ENCODE assay signal across 8 mouse cellular contexts in genomic region chr10:58255954-58256353, GRCm38 (mm10). TPM values are rescaled to one million over a fixed set of nuclear protein-coding genes. Genes with fewer than 3 reads are reported as not detected.
A peak's percentile ranks its signal among the peaks of the same experiment; 100 is the strongest.
DNase-seq lines count a peak whose midpoint lies in the region; ATAC-seq and TF ChIP-seq lines count a peak whose summit lies in the region.

No protein-coding gene starts in this region.

- H3K9ac ChIP-seq in liver, adult 2 months (ENCODE audit: low read depth, low read length): peak overlapping the region; percentile 91; the same call in 1 of the 2 replicates
- peak overlapping the region; percentile 77 for H3K9ac ChIP-seq in embryonic facial prominence, embryonic 13.5 days
- H3K9ac ChIP-seq in kidney, postnatal 0 days (ENCODE audit: low read depth, low read length): peak overlapping the region; percentile 81; the same call in 1 of the 2 replicates
- peak overlapping the region; percentile 78 for H3K9ac ChIP-seq in midbrain, embryonic 14.5 days (replicated peaks; ENCODE audit: low read length)

- no peaks in the 10 kb centered on the region for H3K9me3 ChIP-seq in embryonic facial prominence, embryonic 13.5 days
- H3K9me3 ChIP-seq in kidney, postnatal 0 days (replicated peaks; ENCODE audit: low read length): no peaks in the 10 kb centered on the region
- H3K9me3 ChIP-seq in midbrain, embryonic 14.5 days (ENCODE audit: control insufficient read depth, low read length): no peaks in the 10 kb centered on the region

- peaks cover 18% of the 10 kb centered on the region for H3K36me3 ChIP-seq in liver, adult 2 months (ENCODE audit: control insufficient read depth, insufficient read depth, low read length)
- peaks cover 24% of the 10 kb centered on the region for H3K36me3 ChIP-seq in embryonic facial prominence, embryonic 13.5 days
- H3K36me3 ChIP-seq in kidney, postnatal 0 days (ENCODE audit: insufficient read depth, low read length): peaks cover 7% of the 10 kb centered on the region
- H3K36me3 ChIP-seq in midbrain, embryonic 14.5 days (ENCODE audit: control insufficient read depth, insufficient read depth, low read length): peaks cover 23% of the 10 kb centered on the region

- H3K4me3 ChIP-seq in liver, adult 2 months (ENCODE audit: insufficient read depth, low read depth, low read length): peak overlapping the region; percentile 94
- peak overlapping the region; percentile 75 for H3K4me3 ChIP-seq in embryonic facial prominence, embryonic 13.5 days
- H3K4me3 ChIP-seq in kidney, postnatal 0 days (replicated peaks; ENCODE audit: low read depth, low read length): peak overlapping the region; percentile 98
- peak overlapping the region; percentile 86 for H3K4me3 ChIP-seq in midbrain, embryonic 14.5 days (replicated peaks; ENCODE audit: low read depth, low read length)

- peak overlapping the region; percentile 63 for H3K4me2 ChIP-seq in embryonic facial prominence, embryonic 13.5 days
- peak overlapping the region; percentile 59 for H3K4me2 ChIP-seq in kidney, postnatal 0 days (ENCODE audit: low read length)
- peak overlapping the region; percentile 62 for H3K4me2 ChIP-seq in midbrain, embryonic 14.5 days (ENCODE audit: low read length)

- under 1% methylated on average over 4 of the region's 4 CpGs for WGBS in liver, adult 2 months
- WGBS in embryonic facial prominence, embryonic 13.5 days: 4% methylated on average over 4 of the region's 4 CpGs
- under 1% methylated on average over 4 of the region's 4 CpGs for WGBS in kidney, postnatal 0 days
- 14% methylated on average over 4 of the region's 4 CpGs for WGBS in midbrain, embryonic 14.5 days

- ATAC-seq in embryonic facial prominence, embryonic 13.5 days (ENCODE audit: insufficient number of reproducible peaks, insufficient read depth, low FRiP score, low TSS enrichment, low read depth): no peak
- ATAC-seq in kidney, postnatal 0 days (replicated peaks; ENCODE audit: low FRiP score, low read depth): no peak
- no peak for ATAC-seq in midbrain, embryonic 14.5 days (ENCODE audit: low FRiP score, low TSS enrichment)

- DNase-seq in liver, adult 2 months (ENCODE audit: extremely low read depth, low read depth, low spot score): peak; percentile 43
- DNase-seq in liver: no peak
- peak; percentile 50 for DNase-seq in kidney, postnatal 0 days (ENCODE audit: low spot score)
- DNase-seq in midbrain, embryonic 14.5 days: peak; percentile 19
- DNase-seq in left cerebral cortex, adult 11 months (ENCODE audit: low spot score): no peak
- DNase-seq in right cerebral cortex, postnatal 10 days (ENCODE audit: low spot score in 2 of 2): no peak
- DNase-seq in cerebellum, adult 18-20 months: no peak

- TF ChIP-seq CTCF in liver, adult 2 months (IDR thresholded peaks at IDR 0.05; ENCODE audit: low read depth, low read length): no peak
- no peak for TF ChIP-seq CTCF in kidney, postnatal 0 days (IDR thresholded peaks at IDR 0.05; ENCODE audit: low read depth)

- H3K4me1 ChIP-seq in liver, adult 2 months (ENCODE audit: control insufficient read depth, insufficient read depth, low read length): peaks cover 3% of the 10 kb centered on the region; the same call in 1 of the 2 replicates
- H3K4me1 ChIP-seq in embryonic facial prominence, embryonic 13.5 days: peaks cover 6% of the 10 kb centered on the region; the same call in 1 of the 2 replicates
- H3K4me1 ChIP-seq in kidney, postnatal 0 days (replicated peaks; ENCODE audit: insufficient read depth, low read length): peaks cover 6% of the 10 kb centered on the region; the same call in 1 of the 2 replicates
- peaks cover 10% of the 10 kb centered on the region; the same call in 1 of the 2 replicates for H3K4me1 ChIP-seq in midbrain, embryonic 14.5 days (ENCODE audit: control insufficient read depth, insufficient read depth, low read length)

- TF ChIP-seq POLR2A in liver, adult 2 months (IDR thresholded peaks at IDR 0.05; ENCODE audit: extremely low read depth, insufficient read depth, low read length): no peak

- no peaks in the 10 kb centered on the region for H3K27me3 ChIP-seq in liver, adult 2 months (ENCODE audit: control insufficient read depth, insufficient read depth, low read length)
- no peaks in the 10 kb centered on the region for H3K27me3 ChIP-seq in embryonic facial prominence, embryonic 13.5 days
- H3K27me3 ChIP-seq in kidney, postnatal 0 days (ENCODE audit: insufficient read depth, low read length): no peaks in the 10 kb centered on the region
- no peaks in the 10 kb centered on the region for H3K27me3 ChIP-seq in midbrain, embryonic 14.5 days (ENCODE audit: control insufficient read depth, insufficient read depth, low read length)

- H3K27ac ChIP-seq in liver, adult 2 months (replicated peaks; ENCODE audit: insufficient read depth, low read depth, low read length): peak overlapping the region; percentile 68; the same call in 1 of the 2 replicates
- no peak overlapping the region for H3K27ac ChIP-seq in embryonic facial prominence, embryonic 13.5 days
- H3K27ac ChIP-seq in kidney, postnatal 0 days: peak overlapping the region; percentile 25; the same call in 1 of the 2 replicates
- peak overlapping the region; percentile 80; the same call in 1 of the 2 replicates for H3K27ac ChIP-seq in midbrain, embryonic 14.5 days (replicated peaks; ENCODE audit: low read depth, low read length)

- no peaks in the 10 kb centered on the region; the same call in 1 of the 2 replicates for H3K79me2 ChIP-seq in liver, adult 2 months (ENCODE audit: control insufficient read depth, insufficient read depth, low read length)

RNA-seq across cellular contexts. Expression of gene Gcc2, which starts 0.7 kb away (rescaled TPM):
- 20.4 and 20.6 TPM in 2 replicates for total RNA-seq in liver, adult 2 months (2014; rRNA removed)
- polyA plus RNA-seq in liver, adult 2 months (2012; rRNA removed): 5.3 and 5.6 TPM in 2 replicates
- 88.0 and 88.8 TPM in 2 replicates for polyA plus RNA-seq in embryonic facial prominence, embryonic 13.5 days (2015; fragmentation: Nextera tagmentation; extraction: Ambion mirVana)
- polyA plus RNA-seq in kidney, postnatal 0 days (2015; fragmentation: Nextera tagmentation; extraction: Ambion mirVana): 71.6 and 75.8 TPM in 2 replicates
- polyA plus RNA-seq in midbrain, embryonic 14.5 days (2014; fragmentation: Nextera tagmentation; extraction: Ambion mirVana): 80.5 and 93.6 TPM in 2 replicates

RNA-seq across cellular contexts. Expression of gene Gm4981, which starts 19.5 kb away (rescaled TPM):
- total RNA-seq in liver, adult 2 months (2014; rRNA removed): not detected in 2 replicates
- polyA plus RNA-seq in liver, adult 2 months (2012; rRNA removed): not detected in 2 replicates
- not detected in 2 replicates for polyA plus RNA-seq in embryonic facial prominence, embryonic 13.5 days (2015; fragmentation: Nextera tagmentation; extraction: Ambion mirVana)
- polyA plus RNA-seq in kidney, postnatal 0 days (2015; fragmentation: Nextera tagmentation; extraction: Ambion mirVana): not detected in 2 replicates
- not detected in 2 replicates for polyA plus RNA-seq in midbrain, embryonic 14.5 days (2014; fragmentation: Nextera tagmentation; extraction: Ambion mirVana)

RNA-seq across cellular contexts. Expression of gene Duxf3, which starts 23.5 kb away (rescaled TPM):
- total RNA-seq in liver, adult 2 months (2014; rRNA removed): not detected in 2 replicates
- polyA plus RNA-seq in liver, adult 2 months (2012; rRNA removed): not detected in 2 replicates
- polyA plus RNA-seq in embryonic facial prominence, embryonic 13.5 days (2015; fragmentation: Nextera tagmentation; extraction: Ambion mirVana): not detected in 2 replicates
- polyA plus RNA-seq in kidney, postnatal 0 days (2015; fragmentation: Nextera tagmentation; extraction: Ambion mirVana): not detected in 2 replicates
- not detected in 2 replicates for polyA plus RNA-seq in midbrain, embryonic 14.5 days (2014; fragmentation: Nextera tagmentation; extraction: Ambion mirVana)

RNA-seq across cellular contexts. Expression of gene AW822073, which starts 31.2 kb away (rescaled TPM):
- total RNA-seq in liver, adult 2 months (2014; rRNA removed): not detected in 2 replicates
- not detected in 2 replicates for polyA plus RNA-seq in liver, adult 2 months (2012; rRNA removed)
- polyA plus RNA-seq in embryonic facial prominence, embryonic 13.5 days (2015; fragmentation: Nextera tagmentation; extraction: Ambion mirVana): not detected in 2 replicates
- not detected in 2 replicates for polyA plus RNA-seq in kidney, postnatal 0 days (2015; fragmentation: Nextera tagmentation; extraction: Ambion mirVana)
- polyA plus RNA-seq in midbrain, embryonic 14.5 days (2014; fragmentation: Nextera tagmentation; extraction: Ambion mirVana): not detected in 2 replicates

Comparison
In these comparisons a context has a peak if more than half of its experiments do, and no peak if none do; other contexts are left out.
1. DNase-seq: peak in liver, adult 2 months (single experiment), kidney, postnatal 0 days (single experiment) and midbrain, embryonic 14.5 days (single experiment); none in liver (single experiment), left cerebral cortex, adult 11 months (single experiment), right cerebral cortex, postnatal 10 days (0 of 2) and cerebellum, adult 18-20 months (0 of 2).
2. RNA of gene Gcc2, which starts 0.7 kb away (polyA plus RNA-seq): 80.5 to 93.6 TPM in midbrain, embryonic 14.5 days, 88.0 to 88.8 TPM in embryonic facial prominence, embryonic 13.5 days and 71.6 to 75.8 TPM in kidney, postnatal 0 days; 5.3 to 5.6 TPM in liver, adult 2 months; every median in the first group is over 10 times any median in the second.
3. Peak in every context shown above with its lines, with median percentiles within 50 percentile points of each other: H3K4me3 ChIP-seq, H3K9ac ChIP-seq and H3K4me2 ChIP-seq.